Mouse (Mus musculus) forebrain, embryonic 11.5 days (tissue): Measurements from ENCODE around the gene Sycp3. TPM values are rescaled to one million over a fixed set of nuclear protein-coding genes. Genes with fewer than 3 reads are reported as not detected.
"Not testable (repeated sequence)": the region's sequence is repeated elsewhere in the genome, so short reads cannot be mapped to it uniquely, and the experiment has no call there.

Experiments
- ATAC-seq: fragments of 200-750 bp; cut with Nextera tagmentation; replicated peaks from 2 replicates; pipeline ENCODE4 v1.8.0; 2017; ENCODE audit warnings: moderate TSS enrichment; ENCODE audit not compliant: low FRiP score
- DNase-seq: peaks from one replicate; pipeline ENCODE4 v3.0.0-alpha.2; 2017; ENCODE audit warnings: low spot score
- H3K27ac ChIP-seq: fragments of 300-500 bp; sonication (generic); 2 replicates; pipeline ENCODE4 v1.5.1; 2014; ENCODE audit warnings: low read depth, low read length
- H3K27me3 ChIP-seq: fragments of 300-500 bp; sonication (generic); 2 replicates; pipeline ENCODE4 v1.6.1; 2014; ENCODE audit warnings: mild to moderate bottlenecking, low read length, mixed read lengths; ENCODE audit not compliant: control insufficient read depth, insufficient read depth
- H3K36me3 ChIP-seq: fragments of 300-500 bp; sonication (generic); 2 replicates; pipeline ENCODE4 v1.6.1; 2014; ENCODE audit warnings: mild to moderate bottlenecking, low read length, moderate library complexity, mixed read lengths; ENCODE audit not compliant: control insufficient read depth, insufficient read depth
- H3K4me1 ChIP-seq: fragments of 300-500 bp; sonication (generic); replicated peaks from 2 replicates; pipeline ENCODE4 v1.6.1; 2014; ENCODE audit warnings: low read length, mixed read lengths; ENCODE audit not compliant: control insufficient read depth, insufficient read depth
- H3K4me2 ChIP-seq: fragments of 300-500 bp; sonication (generic); 2 replicates; pipeline ENCODE4 v1.6.1; 2014; ENCODE audit warnings: low read depth, mild to moderate bottlenecking, low read length, moderate library complexity, mixed read lengths; ENCODE audit not compliant: severe bottlenecking
- H3K4me3 ChIP-seq: fragments of 300-500 bp; sonication (generic); 2 replicates; pipeline ENCODE4 v1.5.1; 2014; ENCODE audit warnings: low read depth, low read length
- H3K9ac ChIP-seq: fragments of 300-500 bp; sonication (generic); 2 replicates; pipeline ENCODE4 v1.6.1; 2014; ENCODE audit warnings: low read length
- H3K9me3 ChIP-seq: fragments of 300-500 bp; sonication (generic); 2 replicates; pipeline ENCODE4 v1.6.1; 2016; ENCODE audit warnings: low read length, mixed read lengths; ENCODE audit not compliant: control insufficient read depth
- WGBS: fragments of 180-500 bp; shearing (Covaris S2); extraction: QIAGEN DNeasy Blood & Tissue Kit; methylation state at CpG from one replicate; pipeline ENCODE4 v1.1.7; 2014; 5-methylcytosine and 5-hydroxymethylcytosine counted together
- polyA plus RNA-seq: library from polyadenylated mRNA; unstranded; fragments of >200 nt; fragmentation: Nextera tagmentation; extraction: Ambion mirVana; gene quantifications from 2 replicates; pipeline ENCODE4 v1.2.1, GENCODE M21; 2014

Sycp3 gene
- polyA plus RNA-seq, 1 experiment from 2014 or later: 0.37 TPM

DNA sequence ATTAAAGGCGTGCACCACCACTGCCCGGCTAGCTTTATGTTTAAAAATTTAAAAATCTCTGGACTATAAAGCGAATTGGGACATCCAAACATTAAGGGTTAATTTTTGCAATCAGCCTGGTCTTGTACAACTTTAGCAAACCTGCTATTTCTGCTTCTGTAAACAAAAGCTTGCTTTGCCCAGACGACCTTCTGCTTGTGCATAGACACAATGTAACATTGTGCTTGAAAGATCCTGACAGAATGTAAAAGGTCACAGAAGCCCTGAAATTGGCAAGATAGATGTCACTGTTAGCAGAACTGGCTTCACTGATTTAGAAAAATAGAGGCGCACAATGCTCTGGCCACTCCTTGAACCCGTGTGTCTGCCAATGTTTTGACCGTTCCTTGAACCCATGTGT lies 55.7 kb downstream of the Sycp3 start:
- not testable (repeated sequence) for H3K4me1 ChIP-seq, H3K9me3 ChIP-seq, H3K4me3 ChIP-seq, DNase-seq, H3K4me2 ChIP-seq, H3K27me3 ChIP-seq, H3K9ac ChIP-seq, ATAC-seq, H3K27ac ChIP-seq, H3K36me3 ChIP-seq
- WGBS: 84% methylated on average over 7 of the region's 7 CpGs

DNA sequence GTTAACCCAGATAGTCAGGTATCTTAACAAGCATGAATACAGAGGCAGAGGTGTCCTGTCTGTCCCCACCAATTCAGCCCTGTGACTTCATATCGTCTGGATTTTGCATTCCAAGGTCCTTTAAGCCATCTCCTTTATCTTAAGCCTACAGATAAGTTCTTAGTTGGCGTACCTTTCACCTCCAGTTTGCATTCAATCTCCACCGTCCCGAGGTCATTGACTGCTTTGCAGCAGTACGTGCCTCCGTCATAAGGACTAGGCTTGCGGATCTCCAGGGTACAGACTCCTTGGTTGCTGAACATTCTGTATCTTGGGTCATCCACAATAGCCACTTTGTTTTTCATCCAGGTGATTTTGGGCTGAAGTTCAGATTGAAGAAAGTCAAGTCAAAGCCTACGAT lies 63.4 kb downstream of the Sycp3 start:
- H3K36me3 ChIP-seq: no peaks in the 10 kb centered on the region
- WGBS: 86% methylated on average over 8 of the region's 8 CpGs
- no peak overlapping the region for H3K27ac ChIP-seq

More for the DNA sequence above, 63.4 kb downstream of the Sycp3 start:
- ATAC-seq (no peak), DNase-seq (no peak)
- no peaks in the 10 kb centered on the region for H3K27me3 ChIP-seq
- H3K4me1 ChIP-seq: no peaks in the 10 kb centered on the region
- H3K9me3 ChIP-seq: no peaks in the 10 kb centered on the region
- no peak overlapping the region for H3K9ac ChIP-seq
- no peak overlapping the region for H3K4me3 ChIP-seq
- no peak overlapping the region for H3K4me2 ChIP-seq

Other genes with a start within 250 kb of the Sycp3 start
- 0.49 and 0.67 TPM in 2 replicates for gene Dram1, start 80.5 kb upstream of the Sycp3 start, polyA plus RNA-seq
- gene Gnptab, start 80.4 kb upstream of the Sycp3 start, polyA plus RNA-seq: 11.8 and 12.8 TPM in 2 replicates
- 20.5 and 23.9 TPM in 2 replicates for gene Chpt1, start 44.5 kb downstream of the Sycp3 start, polyA plus RNA-seq
- 0.19 and 0.40 TPM in 2 replicates for gene Mybpc1, start 145.6 kb downstream of the Sycp3 start, polyA plus RNA-seq
- gene Spic, start 225.4 kb downstream of the Sycp3 start, polyA plus RNA-seq: not detected in 2 replicates